Comparison of ENCODE assay signal across 12 mouse cellular contexts in genomic region chr12:28342735-28343134, GRCm38 (mm10).
"Had no signal": no experiment of that assay in that cellular context is flagged by ENCODE, and none has a peak within 500 bp of the region (broad histone marks: within the 10 kb centered on the region; RNA-seq: fewer than 3 reads in every experiment).

No protein-coding gene starts in this region.

- H3K27ac ChIP-seq: hindbrain, postnatal 0 days; liver, embryonic 12.5 days; midbrain, embryonic 10.5 days; neural tube, embryonic 12.5 days had no signal

- ATAC-seq: hindbrain, postnatal 0 days; liver, embryonic 12.5 days had no signal

- H3K36me3 ChIP-seq: liver, embryonic 12.5 days; midbrain, embryonic 10.5 days; neural tube, embryonic 12.5 days had no signal

- H3K9me3 ChIP-seq: liver, embryonic 12.5 days; midbrain, embryonic 10.5 days; neural tube, embryonic 12.5 days had no signal

- H3K4me2 ChIP-seq: liver, embryonic 12.5 days; lung, embryonic 14.5 days; neural tube, embryonic 12.5 days had no signal

- H3K4me1 ChIP-seq: liver, embryonic 12.5 days; midbrain, embryonic 10.5 days; neural tube, embryonic 12.5 days had no signal

- H3K27me3 ChIP-seq: liver, embryonic 12.5 days; neural tube, embryonic 12.5 days had no signal

- H3K4me3 ChIP-seq: liver, embryonic 12.5 days; midbrain, embryonic 10.5 days; neural tube, embryonic 12.5 days had no signal

- H3K9ac ChIP-seq: liver, embryonic 12.5 days; lung, embryonic 14.5 days; neural tube, embryonic 12.5 days had no signal

- DNase-seq: kidney, adult 18-20 months; kidney, postnatal 10 days; lung, embryonic 14.5 days; lung, postnatal 10 days; lung, postnatal 4 days; midbrain, embryonic 14.5 days; thymus, adult 2 months; thymus, postnatal 25 days had no signal
